Mouse (Mus musculus): ENCODE measurements around the gene Rap1a. TPM values are rescaled to one million over a fixed set of nuclear protein-coding genes. Genes with fewer than 3 reads are reported as not detected.
A peak's percentile ranks its signal among the peaks of the same experiment; 100 is the strongest.

Gene Rap1a
- total RNA-seq, 2 experiments from 2014 or later: 192 to 211 TPM

DNA sequence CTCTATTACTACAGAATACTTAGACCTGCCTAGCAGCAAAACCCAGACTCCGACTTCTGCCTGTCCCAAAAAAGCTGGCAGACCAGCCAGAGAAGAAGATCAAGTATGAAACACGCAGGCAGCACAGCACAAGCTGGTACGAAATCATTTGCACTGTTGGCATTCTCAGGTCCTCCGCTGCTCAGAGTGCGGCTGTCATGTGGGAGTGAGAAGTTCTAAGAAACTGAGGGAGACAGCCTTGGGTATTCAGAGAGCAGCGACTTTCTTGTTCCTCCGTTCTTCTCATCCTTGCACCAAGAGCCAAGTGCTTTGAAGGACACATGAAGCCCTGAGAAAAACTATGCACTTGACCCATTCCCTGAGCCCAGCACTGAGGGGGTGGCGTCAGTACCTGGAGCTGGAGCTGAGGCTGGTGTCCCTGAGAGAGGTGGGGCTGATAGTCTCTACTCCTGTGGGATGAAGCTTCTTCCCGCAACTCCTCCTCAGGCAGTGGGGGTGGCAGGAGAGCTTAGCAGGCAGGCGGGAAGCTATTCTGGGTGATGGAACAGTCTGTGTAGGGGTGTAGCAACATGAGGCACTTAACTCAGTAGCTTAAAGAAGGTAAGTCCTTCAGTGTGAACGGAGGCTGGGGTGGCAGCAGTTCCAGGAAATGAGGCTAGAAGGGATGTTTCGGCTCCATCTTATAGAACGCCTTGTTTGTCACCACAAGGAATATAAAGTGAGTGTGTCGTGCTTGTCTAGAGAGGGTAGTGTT is 107.6 kb downstream of the Rap1a start:
- no peak for DNase-seq

DNA sequence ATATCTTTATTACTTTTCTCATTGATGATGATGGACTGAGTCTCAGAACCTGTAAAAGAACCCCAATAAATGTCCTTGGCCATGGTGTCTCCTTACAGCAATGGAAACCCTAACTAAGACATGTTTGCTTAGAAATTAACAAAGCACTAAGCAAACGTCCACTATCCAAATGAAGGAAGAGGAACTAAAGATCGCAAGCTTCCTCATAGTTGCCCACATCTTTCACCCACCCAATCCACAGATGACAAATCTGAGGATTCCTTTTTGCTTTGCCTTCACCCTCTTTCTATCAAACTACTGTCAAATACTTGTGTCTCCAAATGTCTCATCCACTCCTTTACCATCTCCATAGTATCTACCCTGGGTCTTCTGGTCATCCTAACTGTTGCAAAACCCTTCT is 112.6 kb downstream of the Rap1a start:
- DNase-seq: no peak

GRCm38 (mm10) chr3:105687324-105688060 is 113.6 kb downstream of the Rap1a start, which contains the start of gene Ddx20:
TSS of gene Ddx20 (minus strand) at chr3:105687574.
- peak; percentile 95 to 96 for DNase-seq

- DNase-seq: no peak
Observed at GRCm38 (mm10) chr3:105686394-105687323, 114.5 kb downstream of the Rap1a start.

- no peak for DNase-seq
Observed at GRCm38 (mm10) chr3:105680346-105680745, 120.8 kb downstream of the Rap1a start.

Other genes starting within 250 kb of the Rap1a start
- gene Ddx20, start 113.8 kb downstream of the Rap1a start, total RNA-seq (2021): 10 to 100 TPM; 16.4 to 19.5 TPM
- 1 to 10 TPM; 1.6 TPM for gene Inka2, start 96.7 kb downstream of the Rap1a start, total RNA-seq (2021)
- under 1 TPM in 1 of 2 experiments, not detected in 1; 0.40 TPM for gene Adora3, start 69.5 kb upstream of the Rap1a start, total RNA-seq (2021)
- under 1 TPM in 1 of 2 experiments, not detected in 1; 0.33 TPM for gene Tmigd3, start 69.6 kb upstream of the Rap1a start, total RNA-seq (2021)
- gene I830077J02Rik, start 131.3 kb upstream of the Rap1a start, total RNA-seq (2021): under 1 TPM; 0.66 to 0.76 TPM
- gene Wdr77, start 158.0 kb upstream of the Rap1a start, total RNA-seq (2021): 10 to 100 TPM; 65.5 to 68.3 TPM
- 100 to 1,000 TPM; 351 to 362 TPM for gene Atp5f1, start 158.8 kb upstream of the Rap1a start, total RNA-seq (2021)
- under 1 TPM; 0.26 to 0.69 TPM for gene Ovgp1, start 172.4 kb upstream of the Rap1a start, total RNA-seq (2021)
- gene Pifo, start 213.3 kb upstream of the Rap1a start, total RNA-seq (2021): not detected
- gene Chil5, start 231.5 kb upstream of the Rap1a start, total RNA-seq (2021): not detected

Measured in adrenal gland, postnatal 36 days (tissue).